Mouse (Mus musculus) hindbrain, embryonic 10.5 days (tissue): ENCODE measurements around the gene Gpr160. TPM values are rescaled to one million over a fixed set of nuclear protein-coding genes. Genes with fewer than 3 reads are reported as not detected.

Source experiments
- DNase-seq: peaks from one replicate; pipeline ENCODE4 v3.0.0-alpha.2; 2017; ENCODE audit warnings: low spot score
- H3K27ac ChIP-seq: fragments of 300-500 bp; sonication (generic); 2 replicates; pipeline ENCODE4 v1.5.1; 2016; ENCODE audit warnings: mild to moderate bottlenecking, moderate library complexity
- H3K27me3 ChIP-seq: fragments of 300-500 bp; sonication (generic); 2 replicates; pipeline ENCODE4 v1.6.1; 2016; ENCODE audit warnings: mild to moderate bottlenecking; ENCODE audit not compliant: poor library complexity, insufficient read depth, severe bottlenecking
- H3K36me3 ChIP-seq: fragments of 300-500 bp; sonication (generic); 2 replicates; pipeline ENCODE4 v1.6.1; 2016; ENCODE audit warnings: mild to moderate bottlenecking, moderate library complexity
- H3K4me1 ChIP-seq: fragments of 300-500 bp; sonication (generic); replicated peaks from 2 replicates; pipeline ENCODE4 v1.6.1; 2016; ENCODE audit warnings: mild to moderate bottlenecking
- H3K4me3 ChIP-seq: fragments of 300-500 bp; sonication (generic); 2 replicates; pipeline ENCODE4 v1.5.1; 2016; ENCODE audit warnings: mild to moderate bottlenecking, moderate library complexity
- H3K9me3 ChIP-seq: fragments of 300-500 bp; sonication (generic); 2 replicates; pipeline ENCODE4 v1.6.1; 2016; ENCODE audit warnings: mild to moderate bottlenecking, moderate library complexity
- WGBS: fragments of 180-500 bp; shearing (Covaris S2); methylation state at CpG from one replicate; pipeline ENCODE4 v1.1.7; 2016; 5-methylcytosine and 5-hydroxymethylcytosine counted together
- polyA plus RNA-seq: library from polyadenylated mRNA; unstranded; fragments of >200 nt; fragmentation: Nextera tagmentation; extraction: Ambion mirVana; gene quantifications from 2 replicates; pipeline ENCODE4 v1.2.1, GENCODE M21; 2016

Gpr160 gene
- polyA plus RNA-seq, 1 experiment from 2014 or later = 0.69 TPM

- DNase-seq = no peak
- Histone ChIP-seq H3K27me3 (no peaks in the 10 kb centered on the region), H3K36me3 (no peaks in the 10 kb centered on the region), H3K4me3 (no peak overlapping the region), H3K9me3 (no peaks in the 10 kb centered on the region), H3K27ac (no peak overlapping the region), H3K4me1 (peaks cover 14% of the 10 kb centered on the region)
- whole genome bisulfite sequencing = 82% methylated on average over 5 of the region's 5 CpGs
Observed at GRCm38 (mm10) chr3:30863712-30864435, 8.1 kb downstream of the Gpr160 start.

GRCm38 (mm10) chr3:30864640-30865039 is 8.9 kb downstream of the Gpr160 start:
- Histone ChIP-seq H3K4me1 (peaks cover 14% of the 10 kb centered on the region), H3K27me3 (no peaks in the 10 kb centered on the region), H3K27ac (no peak overlapping the region), H3K4me3 (no peak overlapping the region), H3K36me3 (no peaks in the 10 kb centered on the region), H3K9me3 (no peaks in the 10 kb centered on the region)
- WGBS = 83% methylated on average over 1 of the region's 1 CpGs
- no peak for DNase-seq

- no peaks in the 10 kb centered on the region for H3K36me3 ChIP-seq
- WGBS = 81% methylated on average over 5 of the region's 5 CpGs
- H3K4me1 ChIP-seq = peaks cover 14% of the 10 kb centered on the region
- H3K4me3 ChIP-seq = no peak overlapping the region
- DNase-seq = no peak
- no peak overlapping the region for H3K27ac ChIP-seq
- no peaks in the 10 kb centered on the region for H3K27me3 ChIP-seq
- no peaks in the 10 kb centered on the region for H3K9me3 ChIP-seq
Observed at GRCm38 (mm10) chr3:30868176-30868575, 12.4 kb downstream of the Gpr160 start.

- no peaks in the 10 kb centered on the region for H3K27me3 ChIP-seq
- H3K27ac ChIP-seq = no peak overlapping the region
- 83% methylated on average over 5 of the region's 5 CpGs for WGBS
- H3K4me3 ChIP-seq = no peak overlapping the region
- no peak for DNase-seq
- no peaks in the 10 kb centered on the region for H3K36me3 ChIP-seq
- H3K4me1 ChIP-seq = peaks cover 14% of the 10 kb centered on the region
- H3K9me3 ChIP-seq = no peaks in the 10 kb centered on the region
Observed at GRCm38 (mm10) chr3:30868625-30869024, 12.9 kb downstream of the Gpr160 start.

- Histone ChIP-seq H3K36me3 (no peaks in the 10 kb centered on the region), H3K4me3 (no peak overlapping the region), H3K9me3 (no peaks in the 10 kb centered on the region), H3K27ac (no peak overlapping the region), H3K27me3 (no peaks in the 10 kb centered on the region), H3K4me1 (peaks cover 14% of the 10 kb centered on the region)
- 90% methylated on average over 1 of the region's 1 CpGs for WGBS
- DNase-seq = no peak
Observed at GRCm38 (mm10) chr3:30869995-30870394, 14.2 kb downstream of the Gpr160 start.

GRCm38 (mm10) chr3:30876709-30877108 is 21.0 kb downstream of the Gpr160 start:
- 88% methylated on average over 6 of the region's 6 CpGs for WGBS
- Histone ChIP-seq H3K27me3 (no peaks in the 10 kb centered on the region), H3K4me3 (no peak overlapping the region), H3K27ac (no peak overlapping the region), H3K9me3 (no peaks in the 10 kb centered on the region), H3K36me3 (no peaks in the 10 kb centered on the region), H3K4me1 (no peaks in the 10 kb centered on the region)
- DNase-seq = no peak

- Histone ChIP-seq H3K36me3 (no peaks in the 10 kb centered on the region), H3K27ac (no peak overlapping the region), H3K4me1 (peaks cover 4% of the 10 kb centered on the region; the same call in 1 of the 2 replicates), H3K27me3 (no peaks in the 10 kb centered on the region), H3K9me3 (peaks cover 4% of the 10 kb centered on the region; the same call in 1 of the 2 replicates), H3K4me3 (no peak overlapping the region)
- no peak for DNase-seq
- 92% methylated on average over 3 of the region's 3 CpGs for WGBS
Observed at GRCm38 (mm10) chr3:30887449-30887848, 31.7 kb downstream of the Gpr160 start.

GRCm38 (mm10) chr3:30889014-30889413 is 33.3 kb downstream of the Gpr160 start:
- H3K4me1 ChIP-seq = peaks cover 4% of the 10 kb centered on the region; the same call in 1 of the 2 replicates
- 0 out of 2 replicates have a peak, but pooled peaks cover under 1% of the 10 kb centered on the region for H3K9me3 ChIP-seq
- DNase-seq = no peak
- 26% methylated on average over 1 of the region's 1 CpGs for WGBS
- H3K36me3 ChIP-seq = peaks cover 3% of the 10 kb centered on the region; the same call in 1 of the 2 replicates
- H3K4me3 ChIP-seq = no peak overlapping the region
- no peak overlapping the region for H3K27ac ChIP-seq
- H3K27me3 ChIP-seq = no peaks in the 10 kb centered on the region

- peaks cover 43% of the 10 kb centered on the region for H3K36me3 ChIP-seq
- no peak overlapping the region for H3K4me3 ChIP-seq
- DNase-seq = no peak
- H3K27ac ChIP-seq = no peak overlapping the region
- 95% methylated on average over 5 of the region's 5 CpGs for WGBS
- H3K27me3 ChIP-seq = no peaks in the 10 kb centered on the region
- no peaks in the 10 kb centered on the region for H3K9me3 ChIP-seq
- no peaks in the 10 kb centered on the region for H3K4me1 ChIP-seq
Observed at GRCm38 (mm10) chr3:30896721-30897120, 41.0 kb downstream of the Gpr160 start.

- Histone ChIP-seq H3K27me3 (no peaks in the 10 kb centered on the region), H3K4me1 (no peaks in the 10 kb centered on the region), H3K27ac (no peak overlapping the region), H3K9me3 (no peaks in the 10 kb centered on the region), H3K4me3 (no peak overlapping the region), H3K36me3 (peaks cover 46% of the 10 kb centered on the region)
- 95% methylated on average over 8 of the region's 8 CpGs for WGBS
- DNase-seq = no peak
Observed at GRCm38 (mm10) chr3:30899407-30899806, 43.7 kb downstream of the Gpr160 start.

- H3K27ac ChIP-seq = no peak overlapping the region
- no peak for DNase-seq
- WGBS = 91% methylated on average over 1 of the region's 1 CpGs
Observed at GRCm38 (mm10) chr3:30904658-30905057, 48.9 kb downstream of the Gpr160 start.

GRCm38 (mm10) chr3:30917160-30917559 is 61.4 kb downstream of the Gpr160 start:
- no peaks in the 10 kb centered on the region for H3K27me3 ChIP-seq
- 85% methylated on average over 4 of the region's 4 CpGs for WGBS

More at GRCm38 (mm10) chr3:30904658-30905057, 48.9 kb downstream of the Gpr160 start:
- H3K4me1 ChIP-seq = no peaks in the 10 kb centered on the region
- H3K4me3 ChIP-seq = no peak overlapping the region
- H3K9me3 ChIP-seq = no peaks in the 10 kb centered on the region
- peaks cover 54% of the 10 kb centered on the region for H3K36me3 ChIP-seq
- H3K27me3 ChIP-seq = no peaks in the 10 kb centered on the region

GRCm38 (mm10) chr3:30927664-30928063 is 71.9 kb downstream of the Gpr160 start:
- 93% methylated on average over 3 of the region's 3 CpGs for WGBS

More at GRCm38 (mm10) chr3:30917160-30917559, 61.4 kb downstream of the Gpr160 start:
- no peak for DNase-seq
- Histone ChIP-seq H3K27ac (no peak overlapping the region), H3K9me3 (no peaks in the 10 kb centered on the region), H3K36me3 (peaks cover 70% of the 10 kb centered on the region), H3K4me3 (no peak overlapping the region), H3K4me1 (no peaks in the 10 kb centered on the region)

More at GRCm38 (mm10) chr3:30927664-30928063, 71.9 kb downstream of the Gpr160 start:
- Histone ChIP-seq H3K27ac (no peak overlapping the region), H3K9me3 (no peaks in the 10 kb centered on the region), H3K27me3 (no peaks in the 10 kb centered on the region), H3K4me3 (no peak overlapping the region), H3K36me3 (peaks cover 43% of the 10 kb centered on the region), H3K4me1 (no peaks in the 10 kb centered on the region)
- no peak for DNase-seq
